Mouse (Mus musculus): Measurements from ENCODE around the gene Ube2o. TPM values are rescaled to one million over a fixed set of nuclear protein-coding genes. Genes with fewer than 3 reads are reported as not detected.

The Ube2o gene
- polyA plus RNA-seq, 1 experiment from 2014 or later: 15.4 TPM

- no peaks in the 10 kb centered on the region for H3K27me3 ChIP-seq (replicated peaks; ENCODE audit: control insufficient read depth, insufficient read depth, low read length)
- no peak overlapping the region for H3K9ac ChIP-seq (ENCODE audit: low read depth, low read length)
- H3K27ac ChIP-seq (replicated peaks; ENCODE audit: low read depth, low read length): no peak overlapping the region
- H3K9me3 ChIP-seq (ENCODE audit: control insufficient read depth, low read length): no peaks in the 10 kb centered on the region
- no peak for ATAC-seq (ENCODE audit: low read depth)
- DNase-seq (ENCODE audit: low spot score): no peak
- H3K4me2 ChIP-seq (ENCODE audit: low read depth, low read length): no peak overlapping the region
- H3K36me3 ChIP-seq (ENCODE audit: control insufficient read depth, insufficient read depth, low read length): no peaks in the 10 kb centered on the region
- no peak overlapping the region for H3K4me3 ChIP-seq (ENCODE audit: low read depth, low read length)
- 56% methylated on average over 7 of the region's 7 CpGs for WGBS
- 0 out of 2 replicates have a peak, but pooled peaks cover 5% of the 10 kb centered on the region for H3K4me1 ChIP-seq (ENCODE audit: control insufficient read depth, insufficient read depth, low read length)
These were observed 69.9 kb downstream of the Ube2o start for GRCm38 (mm10) chr11:116511301-116511868.

DNA sequence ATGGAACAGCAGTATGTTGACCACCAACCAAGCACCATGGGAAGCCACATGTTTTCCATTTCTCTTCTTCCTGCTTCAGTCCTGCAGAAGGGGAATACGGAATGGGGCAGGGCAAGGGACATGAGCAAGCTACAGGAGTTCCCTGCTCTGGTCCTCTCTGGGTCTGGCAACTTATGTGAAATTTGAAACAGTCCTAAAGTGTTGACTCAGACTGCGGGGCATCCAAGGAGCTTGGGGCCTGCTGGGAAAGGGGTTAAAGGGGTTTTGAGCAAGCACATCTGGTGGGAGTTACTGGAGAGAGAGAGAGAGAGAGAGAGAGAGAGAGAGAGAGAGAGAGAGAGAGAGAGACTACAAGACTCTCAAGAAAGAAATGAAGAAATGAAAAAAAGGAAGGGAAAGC is 72.6 kb downstream of the Ube2o start:
- Histone ChIP-seq H3K9me3 (ENCODE audit: control insufficient read depth, low read length) (no peaks in the 10 kb centered on the region), H3K36me3 (ENCODE audit: control insufficient read depth, insufficient read depth, low read length) (no peaks in the 10 kb centered on the region), H3K27me3 (replicated peaks; ENCODE audit: control insufficient read depth, insufficient read depth, low read length) (no peaks in the 10 kb centered on the region), H3K9ac (ENCODE audit: low read depth, low read length) (no peak overlapping the region), H3K4me1 (ENCODE audit: control insufficient read depth, insufficient read depth, low read length) (0 out of 2 replicates have a peak, but pooled peaks cover 5% of the 10 kb centered on the region), H3K27ac (replicated peaks; ENCODE audit: low read depth, low read length) (no peak overlapping the region), H3K4me3 (ENCODE audit: low read depth, low read length) (no peak overlapping the region), H3K4me2 (ENCODE audit: low read depth, low read length) (no peak overlapping the region)
- DNase-seq (ENCODE audit: low spot score) (peak; percentile 67), ATAC-seq (ENCODE audit: low read depth) (peak; percentile 55)
- WGBS: 28% methylated on average over 2 of the region's 2 CpGs

GRCm38 (mm10) chr11:116506151-116506875 is 74.9 kb downstream of the Ube2o start:
- no peak overlapping the region for H3K4me3 ChIP-seq (ENCODE audit: low read depth, low read length)
- H3K9ac ChIP-seq (ENCODE audit: low read depth, low read length): no peak overlapping the region
- H3K27ac ChIP-seq (replicated peaks; ENCODE audit: low read depth, low read length): no peak overlapping the region
- no peaks in the 10 kb centered on the region for H3K27me3 ChIP-seq (replicated peaks; ENCODE audit: control insufficient read depth, insufficient read depth, low read length)
- no peak overlapping the region for H3K4me2 ChIP-seq (ENCODE audit: low read depth, low read length)
- DNase-seq (ENCODE audit: low spot score) (no peak), ATAC-seq (ENCODE audit: low read depth) (no peak)
- 0 out of 2 replicates have a peak, but pooled peaks cover 5% of the 10 kb centered on the region for H3K4me1 ChIP-seq (ENCODE audit: control insufficient read depth, insufficient read depth, low read length)
- no peaks in the 10 kb centered on the region for H3K36me3 ChIP-seq (ENCODE audit: control insufficient read depth, insufficient read depth, low read length)
- 78% methylated on average over 17 of the region's 17 CpGs for WGBS
- no peaks in the 10 kb centered on the region for H3K9me3 ChIP-seq (ENCODE audit: control insufficient read depth, low read length)

- Histone ChIP-seq H3K4me2 (ENCODE audit: low read depth, low read length) (no peak overlapping the region), H3K4me1 (ENCODE audit: control insufficient read depth, insufficient read depth, low read length) (0 out of 2 replicates have a peak, but pooled peaks cover 5% of the 10 kb centered on the region), H3K9me3 (ENCODE audit: control insufficient read depth, low read length) (no peaks in the 10 kb centered on the region), H3K36me3 (ENCODE audit: control insufficient read depth, insufficient read depth, low read length) (no peaks in the 10 kb centered on the region), H3K27me3 (replicated peaks; ENCODE audit: control insufficient read depth, insufficient read depth, low read length) (no peaks in the 10 kb centered on the region), H3K4me3 (ENCODE audit: low read depth, low read length) (no peak overlapping the region), H3K27ac (replicated peaks; ENCODE audit: low read depth, low read length) (no peak overlapping the region), H3K9ac (ENCODE audit: low read depth, low read length) (no peak overlapping the region)
- no peak for DNase-seq (ENCODE audit: low spot score)
- WGBS: 73% methylated on average over 5 of the region's 5 CpGs
- no peak for ATAC-seq (ENCODE audit: low read depth)
These were observed 75.7 kb downstream of the Ube2o start for GRCm38 (mm10) chr11:116505573-116505972.

GRCm38 (mm10) chr11:116504516-116504915 is 76.7 kb downstream of the Ube2o start:
- H3K4me2 ChIP-seq (ENCODE audit: low read depth, low read length): no peak overlapping the region
- no peaks in the 10 kb centered on the region for H3K27me3 ChIP-seq (replicated peaks; ENCODE audit: control insufficient read depth, insufficient read depth, low read length)
- 0 out of 2 replicates have a peak, but pooled peaks cover 5% of the 10 kb centered on the region for H3K4me1 ChIP-seq (ENCODE audit: control insufficient read depth, insufficient read depth, low read length)
- H3K9me3 ChIP-seq (ENCODE audit: control insufficient read depth, low read length): no peaks in the 10 kb centered on the region
- 90% methylated on average over 14 of the region's 17 CpGs for whole genome bisulfite sequencing
- no peak overlapping the region for H3K27ac ChIP-seq (replicated peaks; ENCODE audit: low read depth, low read length)
- H3K4me3 ChIP-seq (ENCODE audit: low read depth, low read length): no peak overlapping the region
- no peak overlapping the region for H3K9ac ChIP-seq (ENCODE audit: low read depth, low read length)
- no peaks in the 10 kb centered on the region for H3K36me3 ChIP-seq (ENCODE audit: control insufficient read depth, insufficient read depth, low read length)
- ATAC-seq (ENCODE audit: low read depth) (no peak), DNase-seq (ENCODE audit: low spot score) (no peak)

DNA sequence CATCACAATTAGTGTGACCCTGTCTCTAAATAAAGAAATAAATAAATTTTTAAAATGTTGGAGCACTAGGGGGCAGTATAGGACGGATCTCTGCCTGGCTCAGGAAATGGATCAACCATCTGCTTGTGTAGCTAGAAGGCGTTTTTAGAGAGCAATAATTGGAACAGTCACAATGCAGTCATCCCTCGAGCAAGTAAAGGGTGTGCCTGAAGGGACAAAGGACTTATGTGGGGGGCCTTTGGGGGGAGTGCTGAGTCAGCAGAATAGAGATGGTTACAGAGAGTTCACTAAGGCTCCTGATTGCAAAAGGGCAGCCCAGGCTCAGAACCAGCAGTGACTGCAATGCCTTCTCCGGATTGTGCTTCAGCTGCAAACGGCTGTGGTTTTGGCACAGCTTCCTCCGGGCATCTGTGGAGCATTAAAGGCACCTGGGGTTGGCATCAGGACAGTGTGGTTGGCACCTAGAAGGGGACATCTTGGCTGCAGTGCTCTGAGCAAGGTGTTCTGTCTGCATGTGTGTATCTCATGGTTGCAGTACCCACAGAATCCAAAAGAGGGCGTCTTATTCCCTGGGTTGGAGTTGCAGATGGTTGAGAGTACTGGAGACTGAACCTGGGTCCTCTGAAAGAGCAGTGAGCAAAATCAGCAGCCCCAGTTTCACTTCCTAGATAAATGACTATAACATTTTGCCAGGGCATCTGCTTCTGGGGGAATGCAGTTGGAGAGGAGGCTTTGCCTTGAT is 80.1 kb downstream of the Ube2o start:
- peak; percentile 69; the same call in 1 of the 2 replicates for ATAC-seq (ENCODE audit: low read depth)
- no peak overlapping the region for H3K9ac ChIP-seq (ENCODE audit: low read depth, low read length)
- WGBS: 21% methylated on average over 7 of the region's 7 CpGs
- H3K4me2 ChIP-seq (ENCODE audit: low read depth, low read length): no peak overlapping the region
- H3K4me1 ChIP-seq (ENCODE audit: control insufficient read depth, insufficient read depth, low read length): no peaks in the 10 kb centered on the region
- H3K27ac ChIP-seq (replicated peaks; ENCODE audit: low read depth, low read length): no peak overlapping the region
- no peaks in the 10 kb centered on the region for H3K36me3 ChIP-seq (ENCODE audit: control insufficient read depth, insufficient read depth, low read length)
- peaks cover 3% of the 10 kb centered on the region; the same call in 1 of the 2 replicates for H3K9me3 ChIP-seq (ENCODE audit: control insufficient read depth, low read length)
- peak; percentile 76 for DNase-seq (ENCODE audit: low spot score)
- no peaks in the 10 kb centered on the region for H3K27me3 ChIP-seq (replicated peaks; ENCODE audit: control insufficient read depth, insufficient read depth, low read length)
- H3K4me3 ChIP-seq (ENCODE audit: low read depth, low read length): no peak overlapping the region

GRCm38 (mm10) chr11:116499018-116499417 is 82.2 kb downstream of the Ube2o start:
- ATAC-seq (ENCODE audit: low read depth): no peak
- Histone ChIP-seq H3K27me3 (replicated peaks; ENCODE audit: control insufficient read depth, insufficient read depth, low read length) (no peaks in the 10 kb centered on the region), H3K9ac (ENCODE audit: low read depth, low read length) (peak overlapping the region; percentile 49; the same call in 1 of the 2 replicates), H3K4me2 (ENCODE audit: low read depth, low read length) (peak overlapping the region; percentile 56; the same call in 1 of the 2 replicates), H3K9me3 (ENCODE audit: control insufficient read depth, low read length) (peaks cover 3% of the 10 kb centered on the region; the same call in 1 of the 2 replicates), H3K36me3 (ENCODE audit: control insufficient read depth, insufficient read depth, low read length) (no peaks in the 10 kb centered on the region), H3K4me3 (ENCODE audit: low read depth, low read length) (peak overlapping the region; percentile 32), H3K4me1 (ENCODE audit: control insufficient read depth, insufficient read depth, low read length) (peaks cover 7% of the 10 kb centered on the region; the same call in 1 of the 2 replicates), H3K27ac (replicated peaks; ENCODE audit: low read depth, low read length) (no peak overlapping the region)
- no peak for DNase-seq (ENCODE audit: low spot score)
- WGBS: 42% methylated on average over 6 of the region's 6 CpGs

- WGBS: 19% methylated on average over 34 of the region's 34 CpGs
- H3K4me1 ChIP-seq (ENCODE audit: control insufficient read depth, insufficient read depth, low read length): peaks cover 7% of the 10 kb centered on the region; the same call in 1 of the 2 replicates
- H3K27me3 ChIP-seq (replicated peaks; ENCODE audit: control insufficient read depth, insufficient read depth, low read length): no peaks in the 10 kb centered on the region
- no peak for DNase-seq (ENCODE audit: low spot score)
- H3K9ac ChIP-seq (ENCODE audit: low read depth, low read length): peak overlapping the region; percentile 49; the same call in 1 of the 2 replicates
- H3K27ac ChIP-seq (replicated peaks; ENCODE audit: low read depth, low read length): no peak overlapping the region
- peaks cover 3% of the 10 kb centered on the region; the same call in 1 of the 2 replicates for H3K9me3 ChIP-seq (ENCODE audit: control insufficient read depth, low read length)
- peak overlapping the region; percentile 56 for H3K4me2 ChIP-seq (ENCODE audit: low read depth, low read length)
- no peaks in the 10 kb centered on the region for H3K36me3 ChIP-seq (ENCODE audit: control insufficient read depth, insufficient read depth, low read length)
- ATAC-seq (ENCODE audit: low read depth): no peak
- peak overlapping the region; percentile 32 for H3K4me3 ChIP-seq (ENCODE audit: low read depth, low read length)
These were observed 82.7 kb downstream of the Ube2o start for GRCm38 (mm10) chr11:116498596-116498995.
